Mouse (Mus musculus): Measurements from ENCODE around the gene Fto.

The Fto gene

DNA sequence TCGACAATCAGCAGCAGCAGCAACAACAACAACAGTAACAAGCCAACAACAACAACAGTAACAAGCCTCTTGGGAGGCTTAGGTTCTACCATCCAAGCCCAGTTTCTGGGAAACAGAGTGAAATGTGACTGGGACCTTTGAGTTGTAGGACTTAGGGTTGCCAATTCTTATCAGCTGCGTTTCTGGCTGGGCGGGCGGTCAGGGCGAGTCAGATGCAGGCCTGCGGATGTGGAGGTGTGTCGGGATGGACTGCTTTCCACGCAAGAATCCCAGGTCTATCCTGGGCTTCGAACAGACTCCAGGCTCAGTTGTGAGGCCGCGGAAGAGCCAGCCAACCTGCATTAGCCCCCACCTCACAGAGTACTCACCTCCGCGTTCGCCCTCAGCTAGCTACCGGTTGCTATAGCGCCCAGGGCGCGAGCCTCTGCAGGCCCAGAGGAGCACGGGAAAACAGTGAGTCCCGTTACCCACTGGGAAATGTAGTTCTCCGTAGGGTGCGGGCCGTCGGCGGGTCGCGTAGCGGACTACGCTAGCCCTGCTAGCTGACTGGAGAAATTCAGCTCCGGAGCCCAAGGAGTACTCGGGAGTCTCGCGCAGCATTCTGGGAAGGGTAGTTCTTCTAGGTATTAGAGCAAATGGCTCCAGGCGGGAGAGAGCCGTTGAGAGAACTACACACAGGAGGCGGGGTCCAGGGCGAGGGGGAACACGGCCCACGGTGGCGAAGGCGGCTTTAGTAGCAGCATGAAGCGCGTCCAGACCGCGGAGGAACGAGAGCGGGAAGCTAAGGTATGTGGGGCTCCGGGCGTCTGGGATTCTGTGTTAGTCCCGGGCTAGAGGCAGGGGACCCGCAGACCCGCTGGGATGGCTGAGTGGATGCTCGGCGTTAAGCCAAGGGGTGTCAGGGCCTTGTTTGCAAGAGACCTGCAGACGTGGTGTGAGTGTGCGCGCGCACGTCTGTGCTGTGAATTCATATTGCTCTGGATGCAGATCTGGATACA, at the start of gene Fto, which contains the start of gene Rpgrip1l:
TSS of gene Fto (plus strand) at position 691 of the 998 bp plus-strand sequence.
TSS of gene Rpgrip1l (minus strand) at position 428 of the 998 bp plus-strand sequence.
- in situ Hi-C loops (cut with MboI; ENCODE audit: unreplicated experiment in 2 of 2) = loop anchor here (10.0 to 25.0 kb wide), 3 partner anchors 501 to 1049 kb away; partner anchors contain the start of genes Irx5 (in 2 of the 2) and Gm19935 (in 1 of the 2)

DNA sequence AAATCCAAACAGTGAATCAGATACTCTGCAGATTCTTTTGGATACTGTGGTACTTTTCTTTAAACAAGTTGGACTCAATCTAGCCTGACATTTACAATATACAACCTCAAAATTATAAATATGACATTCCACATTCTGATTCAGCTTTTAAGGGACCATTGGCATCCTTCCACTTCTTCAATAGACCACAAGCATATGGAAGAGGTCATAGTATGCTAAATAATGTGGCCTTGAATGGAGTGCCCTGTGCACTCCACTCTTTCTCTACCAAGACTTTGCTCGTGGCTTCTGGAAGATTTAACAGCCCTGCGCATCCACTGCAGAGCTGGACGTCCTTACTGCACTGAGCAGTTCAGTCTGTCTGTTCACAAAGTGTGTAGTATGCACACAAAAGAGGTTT, 49.4 kb upstream of the Fto start:
- in situ Hi-C loops (cut with MboI; ENCODE audit: unreplicated experiment in 2 of 2) = no loop called here

DNA sequence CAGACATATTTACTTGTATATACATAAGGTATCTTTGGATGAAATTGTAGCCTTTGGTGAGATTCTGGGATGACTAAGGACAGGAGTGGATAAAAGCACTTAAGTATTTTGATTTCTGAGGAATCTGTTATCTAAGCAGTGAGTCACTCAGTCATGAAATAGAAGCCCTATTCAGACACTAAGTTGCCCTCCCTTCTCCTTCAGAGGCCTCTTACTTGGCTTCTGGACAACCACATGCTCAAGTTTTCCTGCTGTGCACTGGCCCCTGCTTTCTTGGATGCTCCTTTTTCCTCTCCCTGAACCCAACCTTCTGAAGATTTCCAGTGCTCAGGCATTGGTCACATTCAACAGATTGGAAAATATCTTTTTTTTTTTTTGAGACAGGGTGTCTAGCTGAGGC, 48.8 kb upstream of the Fto start:
- in situ Hi-C loops (cut with MboI; ENCODE audit: unreplicated experiment in 2 of 2) = no loop called here

DNA sequence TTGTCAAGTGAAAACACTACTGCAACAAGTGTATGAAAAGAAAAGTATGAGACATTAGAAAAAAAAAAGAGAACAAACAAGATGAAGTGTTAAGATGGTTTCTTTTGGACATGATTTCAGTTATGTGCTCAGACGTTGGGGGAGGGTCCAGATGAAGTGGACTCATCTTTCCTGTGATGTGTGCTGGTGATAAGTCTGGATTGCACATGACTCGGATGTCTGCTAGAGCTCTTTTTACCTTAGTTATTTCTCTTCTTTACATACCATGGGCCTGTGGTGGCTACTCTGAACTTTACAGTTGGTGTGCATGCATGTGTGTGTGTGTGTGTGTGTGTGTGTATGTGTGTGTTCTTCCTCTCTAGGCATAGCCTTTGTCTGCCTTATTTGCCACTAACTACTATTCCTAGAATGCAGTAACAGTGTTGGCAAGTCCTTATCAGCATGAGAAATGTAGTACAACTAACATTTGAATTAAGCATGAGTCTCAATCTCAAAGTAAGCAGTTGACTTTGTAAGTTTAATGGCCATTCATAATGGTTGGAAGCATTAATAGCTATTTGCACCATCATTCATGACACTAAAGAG, 43.9 kb upstream of the Fto start:
- in situ Hi-C loops (cut with MboI; ENCODE audit: unreplicated experiment in 2 of 2) = no loop called here

DNA sequence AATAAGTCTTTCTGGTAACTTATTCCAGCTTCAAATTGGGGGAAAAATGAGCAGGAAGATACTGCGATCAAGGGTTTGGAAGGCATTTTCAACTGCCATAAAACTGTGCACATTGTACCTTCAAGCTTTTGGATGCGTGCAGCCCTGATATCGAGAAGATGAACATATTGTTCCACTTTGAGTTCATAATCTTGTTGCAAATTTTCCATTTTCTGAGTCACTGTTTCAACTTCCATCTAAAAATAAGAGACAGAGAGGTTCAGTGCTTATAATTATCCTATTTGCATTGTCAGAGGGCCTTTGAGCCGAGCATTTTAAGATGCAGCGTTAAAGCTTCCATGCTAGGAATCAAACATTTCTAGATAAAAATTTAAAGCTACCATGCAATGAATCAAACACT, 39.8 kb upstream of the Fto start:
- in situ Hi-C loops (cut with MboI; ENCODE audit: unreplicated experiment in 2 of 2) = no loop called here

DNA sequence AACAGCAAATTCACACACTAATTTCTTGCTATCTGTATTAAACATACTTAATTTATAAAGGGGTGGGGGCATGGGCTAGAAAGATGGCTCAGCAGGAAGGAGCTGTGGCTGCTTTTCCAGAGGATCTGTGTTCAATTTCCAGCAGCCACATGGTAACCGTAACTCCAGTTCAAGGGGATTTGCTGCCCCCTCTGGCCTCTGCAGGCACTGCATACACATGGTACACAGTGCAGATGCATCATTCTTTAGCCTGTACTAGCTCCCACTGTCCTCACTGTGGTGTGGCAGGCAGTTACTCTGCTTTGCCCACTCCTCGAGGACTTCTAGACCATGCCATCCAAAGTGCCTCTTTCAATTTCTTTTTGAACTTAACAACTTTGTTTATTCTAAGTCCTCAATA, 37.0 kb upstream of the Fto start:
- in situ Hi-C loops (cut with MboI; ENCODE audit: unreplicated experiment in 2 of 2) = no loop called here

DNA sequence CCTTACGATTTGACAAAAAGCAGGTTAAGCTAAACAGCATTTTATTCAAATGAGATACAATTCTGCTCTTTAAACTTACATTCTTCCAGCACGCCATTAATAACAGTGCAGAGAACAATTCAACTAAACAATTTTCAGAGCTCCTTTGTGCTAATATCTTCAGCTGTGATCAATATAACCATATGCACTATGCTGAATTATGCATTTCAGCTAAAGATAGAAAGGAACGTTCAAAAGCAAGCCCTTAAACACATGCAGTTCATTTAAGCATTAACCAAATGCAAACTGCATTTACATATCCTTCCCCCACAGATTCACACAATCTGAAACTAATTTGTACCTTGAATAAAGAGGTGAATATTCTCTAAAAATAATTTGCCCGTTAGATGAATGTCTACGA, 35.3 kb upstream of the Fto start:
- in situ Hi-C loops (cut with MboI; ENCODE audit: unreplicated experiment in 2 of 2) = no loop called here

DNA sequence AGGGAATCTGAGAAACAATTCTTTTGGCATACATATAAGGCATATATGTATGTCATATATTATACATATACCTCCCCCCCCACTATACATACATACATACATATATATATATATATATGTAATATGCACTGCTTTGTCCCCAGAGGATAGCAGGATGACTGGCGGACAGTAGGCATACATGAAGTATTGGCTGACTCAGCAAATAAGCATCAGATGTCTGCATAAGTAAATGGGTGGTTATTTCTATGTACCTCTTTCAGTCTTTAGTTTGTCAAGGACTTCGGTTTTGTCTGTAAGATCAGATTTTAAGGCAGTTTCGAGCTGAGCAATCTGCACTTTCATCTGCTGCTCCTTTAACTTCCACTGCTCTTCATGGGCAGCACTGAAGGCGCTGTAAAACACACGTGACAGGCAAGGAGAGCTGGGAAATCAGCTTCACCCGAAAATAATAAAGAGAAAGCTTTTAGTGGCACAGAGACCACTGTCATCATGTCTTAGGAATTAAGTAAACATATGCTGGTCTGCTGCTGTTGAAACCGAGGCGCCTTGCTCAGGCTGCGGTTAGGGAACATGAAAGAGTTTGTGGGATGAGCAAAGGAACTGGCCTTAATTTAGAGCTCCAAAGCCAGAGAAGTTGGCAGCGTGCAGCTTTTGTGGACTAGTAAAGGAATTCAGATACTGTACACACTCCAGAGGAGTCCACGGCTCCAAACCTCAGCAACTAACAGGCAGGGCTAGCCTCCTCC, 32.7 kb upstream of the Fto start:
- in situ Hi-C loops (cut with MboI; ENCODE audit: unreplicated experiment in 2 of 2) = no loop called here

DNA sequence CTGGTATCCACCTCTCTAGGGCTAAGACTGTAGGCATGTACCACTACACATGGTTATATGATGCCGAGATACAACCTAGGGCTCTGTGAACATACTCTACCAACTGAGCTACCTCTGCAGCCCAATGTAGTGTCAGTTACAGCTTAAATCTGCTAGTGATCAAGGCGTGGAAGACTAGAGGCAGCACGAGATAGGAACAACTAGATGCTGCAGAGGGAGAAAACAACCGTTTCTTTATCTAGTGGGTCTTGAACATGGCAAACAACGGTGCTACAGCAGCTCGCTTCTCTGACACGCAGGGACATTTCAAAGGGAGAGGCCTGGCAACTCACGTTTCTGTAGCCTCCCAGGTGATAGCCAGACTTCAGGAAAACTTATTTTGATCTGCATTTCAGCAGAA, 31.8 kb upstream of the Fto start:
- in situ Hi-C loops (cut with MboI; ENCODE audit: unreplicated experiment in 2 of 2) = no loop called here

DNA sequence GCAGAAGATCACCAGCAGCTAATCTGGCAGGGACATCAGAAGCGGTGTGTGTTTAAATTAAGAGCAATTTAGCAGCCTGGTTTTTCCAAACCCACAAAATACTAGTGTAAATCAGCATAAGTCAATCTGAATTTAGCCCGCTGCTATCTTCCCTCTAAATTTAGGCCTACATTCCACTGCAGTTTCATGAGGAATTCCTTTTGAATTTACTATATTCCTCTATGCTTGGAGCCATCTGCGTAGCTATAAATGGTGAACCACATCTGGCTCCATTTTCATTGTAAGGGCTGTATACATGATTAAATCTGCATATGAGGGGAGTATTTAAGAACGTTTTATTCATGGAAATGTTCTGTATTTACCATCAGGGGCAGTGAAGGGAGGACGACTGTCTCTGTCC, 30.7 kb upstream of the Fto start:
- in situ Hi-C loops (cut with MboI; ENCODE audit: unreplicated experiment in 2 of 2) = no loop called here

DNA sequence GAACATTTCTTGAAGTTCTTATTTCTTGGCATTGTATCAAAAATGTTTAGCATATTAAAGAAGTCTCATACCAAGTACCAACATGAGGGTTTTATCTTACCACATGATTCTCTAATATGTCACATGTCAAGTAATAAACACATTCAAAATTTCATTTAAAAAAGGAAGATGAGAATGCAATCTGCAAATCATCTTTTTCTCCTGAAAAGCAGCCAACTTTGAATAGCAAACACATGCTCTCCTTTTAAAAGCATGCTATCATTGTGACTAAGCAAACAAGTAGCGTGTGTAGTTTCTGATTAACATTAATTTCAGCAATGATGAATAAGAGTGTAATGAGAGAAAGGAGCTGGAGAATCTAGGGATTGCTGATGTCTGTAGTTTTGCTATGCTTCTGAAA, 29.5 kb upstream of the Fto start:
- in situ Hi-C loops (cut with MboI; ENCODE audit: unreplicated experiment in 2 of 2) = no loop called here

DNA sequence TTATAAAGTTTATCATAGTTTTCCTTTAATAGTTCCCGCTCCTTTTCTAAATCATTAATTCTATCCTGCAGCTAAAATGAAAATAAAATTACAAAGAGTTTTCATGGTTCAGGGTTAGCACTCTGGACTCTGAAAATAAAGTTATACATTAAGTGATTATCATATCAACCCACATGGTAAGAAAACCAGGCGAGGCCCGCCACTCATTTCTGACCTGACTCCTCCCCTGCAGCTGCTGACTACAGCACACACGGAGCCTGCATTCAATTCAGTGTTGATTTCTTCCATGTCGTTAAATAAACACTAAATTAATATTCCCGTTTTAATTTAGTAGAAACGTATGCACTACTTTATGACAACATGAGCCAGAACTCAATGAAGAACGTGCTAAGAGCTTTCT, 27.1 kb upstream of the Fto start:
- in situ Hi-C loops (cut with MboI; ENCODE audit: unreplicated experiment in 2 of 2) = no loop called here

DNA sequence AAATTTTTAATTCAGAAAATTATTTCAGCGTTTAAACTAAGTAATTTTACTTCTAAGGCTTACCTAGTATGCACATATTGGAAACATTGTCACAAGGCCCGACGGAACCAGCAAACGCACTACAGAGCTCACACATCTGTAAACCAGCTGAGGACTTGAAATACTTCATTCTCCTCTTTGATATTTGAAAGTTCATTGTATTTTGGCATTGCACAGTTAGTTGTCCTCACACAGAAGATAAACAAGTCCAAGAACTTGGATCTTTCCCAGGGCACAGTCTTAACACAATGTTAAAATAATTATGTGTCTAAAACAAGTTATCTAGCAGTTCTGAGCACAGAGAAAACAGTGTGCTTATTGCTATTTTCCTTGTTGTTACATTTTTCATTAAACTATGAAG, 22.7 kb upstream of the Fto start:
- in situ Hi-C loops (cut with MboI; ENCODE audit: unreplicated experiment in 2 of 2) = no loop called here

DNA sequence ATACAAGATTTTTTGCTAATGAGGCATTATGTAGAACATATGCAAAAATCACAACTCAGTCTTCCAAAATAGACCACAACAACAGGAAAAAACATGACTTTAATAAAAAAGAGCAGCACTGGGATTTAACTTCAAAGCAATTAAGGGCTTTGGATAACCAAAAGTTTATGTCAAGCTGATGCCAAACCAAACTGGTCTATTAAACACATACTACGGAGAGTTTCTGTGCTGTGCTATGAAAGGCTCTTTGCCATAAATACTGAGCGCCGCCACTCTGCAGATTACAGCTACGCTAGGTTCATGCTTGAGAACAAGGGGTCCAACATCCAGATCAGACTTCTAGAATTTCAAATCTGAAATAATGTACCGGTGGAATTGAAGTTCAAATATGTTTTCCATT, 17.5 kb upstream of the Fto start:
- in situ Hi-C loops (cut with MboI; ENCODE audit: unreplicated experiment in 2 of 2) = no loop called here

DNA sequence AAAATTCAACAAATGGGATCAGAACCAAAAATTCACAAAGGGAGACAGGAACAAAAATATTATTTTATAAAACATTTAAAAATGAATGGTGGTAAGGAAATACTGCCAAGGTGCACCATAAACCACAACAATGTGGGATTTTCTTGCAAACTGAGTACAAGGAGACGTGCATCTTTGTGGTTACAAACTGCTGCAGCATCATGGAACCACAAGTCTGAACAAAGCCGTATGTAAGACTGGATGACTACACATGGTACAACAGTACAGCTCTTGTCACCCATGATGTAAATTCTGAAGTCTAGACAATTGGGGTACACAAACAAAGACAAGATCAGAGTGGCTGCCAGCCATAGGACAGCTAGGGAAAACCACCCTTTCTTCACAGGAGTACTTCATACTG, 14.7 kb upstream of the Fto start:
- in situ Hi-C loops (cut with MboI; ENCODE audit: unreplicated experiment in 2 of 2) = no loop called here

DNA sequence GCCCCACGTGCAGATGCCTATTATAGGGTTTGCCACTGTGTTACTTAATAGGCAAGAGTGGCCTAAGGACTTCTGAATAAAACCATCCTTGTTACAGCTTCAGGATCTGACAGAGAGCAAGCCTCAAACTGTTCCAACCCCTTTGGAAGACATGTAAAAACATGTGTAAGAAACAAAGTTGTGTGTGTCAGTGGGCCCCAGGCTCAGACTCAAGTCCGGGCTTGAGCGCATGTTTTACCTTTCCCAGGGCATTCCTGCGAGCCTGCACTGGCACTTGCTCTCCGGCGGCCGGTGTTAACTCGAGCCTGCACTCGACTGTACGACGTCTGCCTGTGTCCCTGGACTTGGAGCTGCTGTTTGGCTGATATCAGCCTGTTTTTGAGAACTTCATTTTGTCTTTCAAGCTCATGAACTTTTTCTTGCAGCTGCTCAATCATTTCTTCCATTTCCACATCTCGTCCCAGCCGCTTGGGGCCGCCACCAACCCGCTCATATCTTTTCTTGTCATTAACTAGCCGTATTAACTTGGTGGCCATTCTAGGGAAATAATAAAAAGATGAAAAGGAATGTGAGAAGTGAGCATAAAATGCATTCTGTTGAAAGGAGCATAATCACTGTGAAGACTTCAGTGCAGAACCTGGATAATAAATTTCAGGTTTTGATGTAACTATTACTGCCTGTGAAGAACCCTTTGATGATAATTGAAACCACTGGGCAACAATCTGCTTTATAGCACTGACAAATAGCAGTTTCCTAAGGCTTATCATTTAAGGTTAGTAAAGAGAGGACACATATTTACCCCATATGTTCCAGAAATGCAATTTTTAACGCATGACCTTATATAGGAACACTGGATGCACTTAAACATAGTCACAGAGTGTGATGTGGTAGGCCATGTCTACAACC, 8.6 kb upstream of the Fto start:
- in situ Hi-C loops (cut with MboI; ENCODE audit: unreplicated experiment in 2 of 2) = loop anchor here in 1 of 2 experiments (25.0 kb wide), 2 partner anchors 492 to 1058 kb away; partner anchors contain the start of genes Gm19935 and Irx5

DNA sequence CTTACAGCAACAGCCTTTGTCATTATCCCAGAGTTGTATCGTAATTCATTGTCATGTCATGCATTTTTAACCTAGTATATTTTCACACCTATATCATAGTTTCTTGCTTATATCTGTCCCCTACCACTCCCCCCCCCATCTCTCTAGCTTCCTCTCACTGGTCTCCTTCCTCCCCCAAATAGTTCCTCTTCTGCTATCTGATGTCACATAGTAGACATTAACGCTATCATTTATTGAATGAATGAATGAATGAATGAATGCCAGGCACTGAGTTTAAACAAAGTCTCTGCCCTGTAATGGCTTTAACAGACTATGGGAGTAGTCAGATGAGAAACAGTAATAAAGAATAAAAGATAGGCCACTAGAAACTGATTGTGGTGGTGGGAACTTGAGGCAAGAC, 983 bp upstream of the Fto start:
- in situ Hi-C loops (cut with MboI; ENCODE audit: unreplicated experiment in 2 of 2) = loop anchor here (10.0 to 25.0 kb wide), 3 partner anchors 500 to 1050 kb away; partner anchors contain the start of genes Irx5 (in 2 of the 2) and Gm19935 (in 1 of the 2)

DNA sequence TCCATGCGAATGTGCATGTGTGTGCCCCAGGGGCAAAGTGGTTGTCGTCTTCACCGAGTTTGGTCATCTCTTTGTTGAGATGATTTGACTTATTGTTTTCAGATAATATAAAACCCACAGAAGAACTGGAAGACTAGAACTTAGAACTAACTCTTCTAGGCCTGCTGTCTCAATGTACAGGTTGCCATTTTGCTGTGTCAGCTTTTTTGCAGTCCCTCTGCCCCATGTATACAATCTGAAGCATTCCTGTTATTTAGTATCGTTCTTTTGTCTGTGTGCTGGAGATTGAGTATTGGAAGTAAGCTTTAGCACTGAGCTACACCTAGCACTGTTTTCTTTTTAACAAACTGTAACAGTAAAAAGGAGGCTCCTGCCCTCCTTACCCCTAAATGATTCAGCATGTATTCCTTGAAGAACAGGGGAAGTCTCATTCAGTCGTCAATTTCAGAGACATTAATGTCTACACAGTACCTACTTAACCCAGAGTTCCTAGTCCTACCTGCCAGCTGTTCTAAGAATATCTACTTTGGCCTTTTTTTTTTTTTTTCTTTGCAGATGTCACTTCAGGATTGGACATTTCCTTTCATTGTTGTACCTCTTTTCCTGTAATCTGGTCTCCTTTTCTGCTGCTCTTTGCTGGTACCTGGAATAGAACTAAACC, 4.4 kb downstream of the Fto start:
- in situ Hi-C loops (cut with MboI; ENCODE audit: unreplicated experiment in 2 of 2) = loop anchor here (10.0 to 25.0 kb wide), 3 partner anchors 505 to 1045 kb away; partner anchors contain the start of genes Irx5 (in 2 of the 2) and Gm19935 (in 1 of the 2)
